Mouse (Mus musculus): Measurements from ENCODE around the gene Tmem110.

GRCm38 (mm10) chr14:30879794-30880193 lies 54.4 kb downstream of the Tmem110 start:
- TF ChIP-seq CTCF (conservative IDR thresholded peaks at IDR 0.05; ENCODE audit: insufficient read depth, insufficient read length, low read depth, low read length) (no peak), POLR2A (IDR thresholded peaks at IDR 0.05; ENCODE audit: low read depth, low read length) (no peak)

All from kidney, adult 2 months (tissue).